Mouse (Mus musculus): ENCODE measurements around the gene Cdc42ep1. TPM values are rescaled to one million over a fixed set of nuclear protein-coding genes. Genes with fewer than 3 reads are reported as not detected.
"Not testable (repeated sequence)": the region's sequence is repeated elsewhere in the genome, so short reads cannot be mapped to it uniquely, and the experiment has no call there.

The Cdc42ep1 gene
- total and polyA plus RNA-seq, 3 experiments: 0.04 to 1.7 TPM; not detected in 1

DNA sequence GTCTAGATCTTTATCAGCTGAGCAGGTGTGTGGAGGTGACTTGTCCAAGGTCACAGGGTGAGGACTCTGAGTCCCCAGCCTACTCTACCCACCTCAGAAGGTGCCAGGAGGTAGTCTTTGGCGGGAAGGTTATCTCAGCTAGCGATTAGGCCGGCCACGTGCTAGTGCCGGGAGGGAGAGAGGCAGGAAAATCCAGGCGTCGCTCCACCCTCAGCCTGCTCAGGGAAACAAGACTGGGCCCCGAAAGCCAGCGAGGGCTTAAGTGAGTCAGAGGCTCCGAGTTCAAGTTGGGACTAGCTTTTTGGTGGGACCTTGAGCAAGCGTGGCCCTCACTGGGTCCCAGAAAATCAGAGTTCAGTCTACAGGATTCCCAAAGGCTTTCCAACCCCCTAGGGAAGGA is 2.9 kb downstream of the Cdc42ep1 start:
- Histone ChIP-seq H3K27ac (ENCODE audit: control insufficient read depth, low read depth, low read length) (no peak overlapping the region), H3K27me3 (ENCODE audit: control insufficient read depth in 1 of 2, insufficient read depth in 2 of 2, low read length in 2 of 2) (peaks cover 10 to 12% of the 10 kb centered on the region in 2 experiments), H3K79me2 (ENCODE audit: control insufficient read depth, insufficient read depth, low read length, poor library complexity) (no peaks in the 10 kb centered on the region), H3K9ac (ENCODE audit: control insufficient read depth, low read depth, low read length, poor library complexity, severe bottlenecking) (no peak overlapping the region), H3K4me3 (ENCODE audit: control insufficient read depth in 1 of 2, insufficient read depth in 1 of 2, low read depth in 2 of 2, low read length in 2 of 2) (no peak overlapping the region), H3K9me3 (replicated peaks; ENCODE audit: insufficient read depth, low read length) (no peaks in the 10 kb centered on the region), H3K36me3 (ENCODE audit: control insufficient read depth in 1 of 2, insufficient read depth in 2 of 2, low read length in 2 of 2) (peaks cover 0 to 4% of the 10 kb centered on the region in 2 experiments; a peak in 1 of 4 replicates), H3K4me1 (ENCODE audit: control insufficient read depth in 1 of 2, insufficient read depth in 2 of 2, low read length in 2 of 2) (peaks cover 0 to 18% of the 10 kb centered on the region in 2 experiments; a peak in 1 of 4 replicates)
- TF ChIP-seq RCOR1 (IDR thresholded peaks at IDR 0.05; ENCODE audit: low read depth, low read length) (no peak), RAD21 (IDR thresholded peaks at IDR 0.05; ENCODE audit: low read depth, low read length) (no peak), EP300 (IDR thresholded peaks at IDR 0.05; ENCODE audit: low read depth in 1 of 2, low read length in 2 of 2) (no peak), KAT2A (conservative IDR thresholded peaks at IDR 0.05; ENCODE audit: low read depth, low read length) (no peak), ELF1 (IDR thresholded peaks at IDR 0.05; ENCODE audit: low read depth, low read length) (no peak), E2F4 (IDR thresholded peaks at IDR 0.05; ENCODE audit: borderline replicate concordance, low read depth, low read length) (no peak), NELFE (IDR thresholded peaks at IDR 0.05; ENCODE audit: low read depth, low read length) (no peak), MXI1 (IDR thresholded peaks at IDR 0.05; ENCODE audit: low read depth, low read length) (no peak), MYC (IDR thresholded peaks at IDR 0.05; ENCODE audit: low read depth, low read length) (no peak), POLR2A (IDR thresholded peaks at IDR 0.05; ENCODE audit: control insufficient read depth in 1 of 2, insufficient read depth in 1 of 2, low read depth in 1 of 2, low read length in 2 of 2, poor library complexity in 1 of 2) (no peak), CTCF (IDR thresholded peaks at IDR 0.05 in 2 of 3, conservative IDR thresholded peaks at IDR 0.05 in 1 of 3; ENCODE audit: control insufficient read depth in 1 of 3, insufficient read depth in 1 of 3, low read depth in 2 of 3, low read length in 3 of 3, poor library complexity in 1 of 3, severe bottlenecking in 1 of 3) (no peak)
- no peak for DNase-seq (ENCODE audit: low read depth, low spot score)

- Histone ChIP-seq H3K9me3 (replicated peaks; ENCODE audit: insufficient read depth, low read length) (no peaks in the 10 kb centered on the region), H3K4me1 (ENCODE audit: control insufficient read depth in 1 of 2, insufficient read depth in 2 of 2, low read length in 2 of 2) (peaks cover 0 to 22% of the 10 kb centered on the region in 2 experiments; a peak in 2 of 4 replicates), H3K27me3 (ENCODE audit: control insufficient read depth in 1 of 2, insufficient read depth in 2 of 2, low read length in 2 of 2) (peaks cover 10 to 12% of the 10 kb centered on the region in 2 experiments), H3K36me3 (ENCODE audit: control insufficient read depth in 1 of 2, insufficient read depth in 2 of 2, low read length in 2 of 2) (peaks cover 0 to 4% of the 10 kb centered on the region in 2 experiments; a peak in 1 of 4 replicates), H3K27ac (ENCODE audit: control insufficient read depth, low read depth, low read length) (no peak overlapping the region), H3K4me3 (ENCODE audit: control insufficient read depth in 1 of 2, insufficient read depth in 1 of 2, low read depth in 2 of 2, low read length in 2 of 2) (no peak overlapping the region), H3K9ac (ENCODE audit: control insufficient read depth, low read depth, low read length, poor library complexity, severe bottlenecking) (no peak overlapping the region), H3K79me2 (ENCODE audit: control insufficient read depth, insufficient read depth, low read length, poor library complexity) (no peaks in the 10 kb centered on the region)
- no peak for DNase-seq (ENCODE audit: low read depth, low spot score)
- TF ChIP-seq UBTF (IDR thresholded peaks at IDR 0.05; ENCODE audit: borderline replicate concordance, insufficient read depth, low read depth, low read length) (no peak), BHLHE40 (IDR thresholded peaks at IDR 0.05; ENCODE audit: borderline replicate concordance, low read depth, low read length) (no peak), NRF1 (IDR thresholded peaks at IDR 0.05; ENCODE audit: insufficient read depth, low read depth, low read length, poor library complexity, severe bottlenecking) (no peak)
Observed at GRCm38 (mm10) chr15:78845867-78846266, 3.4 kb downstream of the Cdc42ep1 start.

DNA sequence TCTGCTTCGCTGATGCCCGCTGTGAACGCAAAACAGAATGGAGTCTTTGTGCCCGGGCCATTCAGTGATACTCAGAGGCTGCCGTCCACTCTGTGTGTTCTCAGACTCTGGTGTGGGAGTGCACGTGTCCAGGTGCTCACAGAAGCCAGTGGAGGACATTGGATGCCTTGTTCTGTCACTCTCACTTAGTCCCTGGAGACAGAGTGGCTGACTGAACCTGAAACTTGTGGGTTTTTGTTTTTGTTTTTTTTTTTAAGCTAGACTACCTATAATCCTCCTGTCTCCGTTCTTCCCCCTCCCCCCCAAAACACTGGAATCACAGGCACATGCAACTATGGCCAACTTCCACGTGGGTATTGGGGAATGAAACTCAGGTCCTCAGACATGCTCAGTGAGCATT is 3.9 kb downstream of the Cdc42ep1 start:
- DNase-seq (ENCODE audit: low read depth, low spot score): no peak
- H3K27ac ChIP-seq (ENCODE audit: control insufficient read depth, low read depth, low read length): no peak overlapping the region
- peaks cover 3 to 27% of the 10 kb centered on the region in 2 experiments for H3K4me1 ChIP-seq (ENCODE audit: control insufficient read depth in 1 of 2, insufficient read depth in 2 of 2, low read length in 2 of 2)
- H3K9ac ChIP-seq (ENCODE audit: control insufficient read depth, low read depth, low read length, poor library complexity, severe bottlenecking): no peak overlapping the region
- TF ChIP-seq TAL1 (IDR thresholded peaks at IDR 0.05; ENCODE audit: low read length) (no peak), SIN3A (IDR thresholded peaks at IDR 0.05; ENCODE audit: low read length) (no peak), BHLHE40 (IDR thresholded peaks at IDR 0.05; ENCODE audit: borderline replicate concordance, low read depth, low read length) (no peak), EP300 (IDR thresholded peaks at IDR 0.05; ENCODE audit: low read depth in 1 of 2, low read length in 2 of 2) (no peak), MAZ (IDR thresholded peaks at IDR 0.05; ENCODE audit: low read depth, low read length) (no peak), NELFE (IDR thresholded peaks at IDR 0.05; ENCODE audit: low read depth, low read length) (no peak)
- H3K36me3 ChIP-seq (ENCODE audit: control insufficient read depth in 1 of 2, insufficient read depth in 2 of 2, low read length in 2 of 2): peaks cover 0 to 9% of the 10 kb centered on the region in 2 experiments; a peak in 2 of 4 replicates
- no peaks in the 10 kb centered on the region for H3K9me3 ChIP-seq (replicated peaks; ENCODE audit: insufficient read depth, low read length)
- H3K79me2 ChIP-seq (ENCODE audit: control insufficient read depth, insufficient read depth, low read length, poor library complexity): no peaks in the 10 kb centered on the region
- no peak overlapping the region for H3K4me3 ChIP-seq (ENCODE audit: control insufficient read depth in 1 of 2, insufficient read depth in 1 of 2, low read depth in 2 of 2, low read length in 2 of 2)
- peaks cover 9 to 12% of the 10 kb centered on the region in 2 experiments for H3K27me3 ChIP-seq (ENCODE audit: control insufficient read depth in 1 of 2, insufficient read depth in 2 of 2, low read length in 2 of 2)

DNA sequence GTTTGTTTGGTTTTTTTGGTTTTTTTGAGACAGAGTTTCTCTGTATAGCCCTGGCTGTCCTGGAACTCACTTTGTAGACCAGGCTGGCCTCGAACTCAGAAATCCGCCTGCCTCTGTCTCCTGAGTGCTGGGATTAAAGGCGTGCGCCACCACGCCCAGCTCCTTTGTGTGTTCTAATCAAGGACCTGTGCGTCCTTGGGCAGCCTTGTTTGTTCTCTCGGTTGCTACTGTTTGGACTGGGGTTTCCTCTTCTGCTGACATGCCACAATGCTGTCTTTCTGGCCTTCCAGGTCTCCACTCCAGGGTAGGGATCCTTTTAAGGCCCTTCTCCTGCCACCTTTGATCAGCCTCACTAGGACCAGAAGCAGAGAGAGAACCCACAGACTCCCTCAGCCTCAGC is 4.4 kb downstream of the Cdc42ep1 start:
- H3K4me3 ChIP-seq (ENCODE audit: control insufficient read depth in 1 of 2, insufficient read depth in 1 of 2, low read depth in 2 of 2, low read length in 2 of 2); H3K9ac ChIP-seq (ENCODE audit: control insufficient read depth, low read depth, low read length, poor library complexity, severe bottlenecking); H3K9me3 ChIP-seq (replicated peaks; ENCODE audit: insufficient read depth, low read length); H3K27ac ChIP-seq (ENCODE audit: control insufficient read depth, low read depth, low read length); H3K36me3 ChIP-seq (ENCODE audit: control insufficient read depth in 1 of 2, insufficient read depth in 2 of 2, low read length in 2 of 2); DNase-seq (ENCODE audit: low read depth, low spot score); H3K79me2 ChIP-seq (ENCODE audit: control insufficient read depth, insufficient read depth, low read length, poor library complexity): not testable (repeated sequence)
- Histone ChIP-seq H3K27me3 (ENCODE audit: control insufficient read depth in 1 of 2, insufficient read depth in 2 of 2, low read length in 2 of 2) (peaks cover 5 to 11% of the 10 kb centered on the region in 2 experiments), H3K4me1 (ENCODE audit: control insufficient read depth in 1 of 2, insufficient read depth in 2 of 2, low read length in 2 of 2) (peaks cover 5 to 29% of the 10 kb centered on the region in 2 experiments)

All from MEL (cell line).